Mouse (Mus musculus) heart, postnatal 0 days (tissue): ENCODE measurements around the gene Parp14.

Experiments used
- CTCF ChIP-seq: IDR thresholded peaks from 2 replicates; pipeline ENCODE4 v1.5.1; 2016; ENCODE audit warnings: antibody characterized with exemption, control low read depth, low read depth
- EP300 ChIP-seq: IDR thresholded peaks from 2 replicates; pipeline ENCODE4 v1.6.1; 2016; ENCODE audit warnings: antibody characterized with exemption, low read depth

GRCm38 (mm10) chr16:35888174-35888573 is 16.8 kb upstream of the Parp14 start:
- TF ChIP-seq CTCF (no peak), EP300 (no peak)
